Mouse (Mus musculus) induced T-regulatory cell, adult 2 months (primary cell): ENCODE results near the gene Lgals3bp.

Experiments used
- DNase-seq: peaks from one replicate; pipeline ENCODE4 v3.0.0-alpha.2; 2012; ENCODE audit warnings: low read depth

Gene Lgals3bp

GRCm38 (mm10) chr11:118423266-118423971 is 21.5 kb upstream of the Lgals3bp start:
- peak; percentile 88 for DNase-seq

- DNase-seq: no peak
Observed at GRCm38 (mm10) chr11:118420261-118420660, 18.4 kb upstream of the Lgals3bp start.

GRCm38 (mm10) chr11:118418834-118419504 is 17.1 kb upstream of the Lgals3bp start, which contains the start of gene Cant1:
Gene Cant1, minus strand, starts transcription at chr11:118419086.
- peak; percentile 99 for DNase-seq

GRCm38 (mm10) chr11:118418442-118418833 is 16.5 kb upstream of the Lgals3bp start:
- DNase-seq: no peak

GRCm38 (mm10) chr11:118417496-118417895 is 15.6 kb upstream of the Lgals3bp start:
- no peak for DNase-seq

- DNase-seq: no peak
Observed at GRCm38 (mm10) chr11:118416046-118416445, 14.2 kb upstream of the Lgals3bp start.

GRCm38 (mm10) chr11:118415630-118416029 is 13.7 kb upstream of the Lgals3bp start:
- DNase-seq: no peak

- no peak for DNase-seq
Observed at GRCm38 (mm10) chr11:118414270-118414669, 12.4 kb upstream of the Lgals3bp start.

GRCm38 (mm10) chr11:118413055-118413454 is 11.2 kb upstream of the Lgals3bp start:
- no peak for DNase-seq

GRCm38 (mm10) chr11:118412601-118413000 is 10.7 kb upstream of the Lgals3bp start:
- no peak for DNase-seq

- no peak for DNase-seq
Observed at GRCm38 (mm10) chr11:118411271-118411670, 9.4 kb upstream of the Lgals3bp start.

- no peak for DNase-seq
Observed at GRCm38 (mm10) chr11:118410479-118410878, 8.6 kb upstream of the Lgals3bp start.

GRCm38 (mm10) chr11:118410073-118410444 is 8.2 kb upstream of the Lgals3bp start:
- DNase-seq: no peak

- DNase-seq: no peak
Observed at GRCm38 (mm10) chr11:118409106-118410072, 7.5 kb upstream of the Lgals3bp start.

- no peak for DNase-seq
Observed at GRCm38 (mm10) chr11:118408051-118408740, 6.3 kb upstream of the Lgals3bp start.

GRCm38 (mm10) chr11:118407318-118407910 is 5.5 kb upstream of the Lgals3bp start:
- DNase-seq: no peak

GRCm38 (mm10) chr11:118406521-118406920 is 4.6 kb upstream of the Lgals3bp start:
- no peak for DNase-seq

- DNase-seq: no peak
Observed at GRCm38 (mm10) chr11:118405311-118405710, 3.4 kb upstream of the Lgals3bp start.

- DNase-seq: no peak
Observed at GRCm38 (mm10) chr11:118403951-118404899, 2.3 kb upstream of the Lgals3bp start.

GRCm38 (mm10) chr11:118403183-118403582 is 1.3 kb upstream of the Lgals3bp start:
- no peak for DNase-seq
